Mouse (Mus musculus) midbrain, embryonic 16.5 days (tissue): ENCODE results near the gene Agtrap. TPM values are rescaled to one million over a fixed set of nuclear protein-coding genes. Genes with fewer than 3 reads are reported as not detected.

Experiments used
- ATAC-seq: fragments of 200-750 bp; cut with Nextera tagmentation; 2 replicates; pipeline ENCODE4 v1.8.0; 2017; ENCODE audit warnings: moderate TSS enrichment
- H3K27ac ChIP-seq: fragments of 300-500 bp; sonication (generic); 2 replicates; pipeline ENCODE4 v1.5.1; 2014; ENCODE audit warnings: mild to moderate bottlenecking, low read length, mixed read lengths
- H3K27me3 ChIP-seq: fragments of 300-500 bp; sonication (generic); 2 replicates; pipeline ENCODE4 v1.6.1; 2014; ENCODE audit warnings: low read depth, low read length, mixed read lengths; ENCODE audit not compliant: control insufficient read depth, insufficient read depth
- H3K36me3 ChIP-seq: fragments of 300-500 bp; sonication (generic); 2 replicates; pipeline ENCODE4 v1.6.1; 2014; ENCODE audit warnings: mild to moderate bottlenecking, low read length, moderate library complexity, mixed read lengths; ENCODE audit not compliant: control insufficient read depth, insufficient read depth
- H3K4me1 ChIP-seq: fragments of 300-500 bp; sonication (generic); 2 replicates; pipeline ENCODE4 v1.6.1; 2014; ENCODE audit warnings: mild to moderate bottlenecking, low read length, mixed read lengths; ENCODE audit not compliant: control insufficient read depth, insufficient read depth
- H3K4me2 ChIP-seq: fragments of 300-500 bp; sonication (generic); 2 replicates; pipeline ENCODE4 v1.6.1; 2014; ENCODE audit warnings: mild to moderate bottlenecking, low read length, mixed read lengths
- H3K4me3 ChIP-seq: fragments of 300-500 bp; sonication (generic); 2 replicates; pipeline ENCODE4 v1.5.1; 2014; ENCODE audit warnings: low read depth, mild to moderate bottlenecking, low read length, moderate library complexity, mixed read lengths
- H3K9ac ChIP-seq: fragments of 300-500 bp; sonication (generic); 2 replicates; pipeline ENCODE4 v1.6.1; 2014; ENCODE audit warnings: low read depth, low read length, mixed read lengths
- H3K9me3 ChIP-seq: fragments of 300-500 bp; sonication (generic); replicated peaks from 2 replicates; pipeline ENCODE4 v1.6.1; 2014; ENCODE audit warnings: mild to moderate bottlenecking, low read length, mixed read lengths; ENCODE audit not compliant: control insufficient read depth, poor library complexity, severe bottlenecking
- WGBS: fragments of 180-500 bp; shearing (Covaris S2); extraction: QIAGEN DNeasy Blood & Tissue Kit; methylation state at CpG from one replicate; pipeline ENCODE4 v1.1.7; 2014; 5-methylcytosine and 5-hydroxymethylcytosine counted together
- polyA plus RNA-seq: library from polyadenylated mRNA; unstranded; fragments of >200 nt; fragmentation: Nextera tagmentation; extraction: Ambion mirVana; gene quantifications from 2 replicates; pipeline ENCODE4 v1.2.1, GENCODE M21; 2015

The Agtrap gene
- polyA plus RNA-seq, 1 experiment from 2014 or later, result 7.7 TPM

- Histone ChIP-seq H3K27ac (peak overlapping the region; percentile 90), H3K9ac (peak overlapping the region; percentile 80), H3K4me1 (peaks cover 43% of the 10 kb centered on the region), H3K27me3 (no peaks in the 10 kb centered on the region), H3K4me2 (peak overlapping the region; percentile 85), H3K36me3 (peaks cover 2% of the 10 kb centered on the region), H3K9me3 (no peaks in the 10 kb centered on the region), H3K4me3 (peak overlapping the region; percentile 72)
- WGBS, result 16% methylated on average over 19 of the region's 19 CpGs
- ATAC-seq, result 0 out of 2 replicates have a peak, but pooled peaks have one; percentile 0
Observed at GRCm38 (mm10) chr4:148039254-148040028, 48.4 kb downstream of the Agtrap start.

GRCm38 (mm10) chr4:148038600-148039253 is 49.1 kb downstream of the Agtrap start, which contains the start of the genes Clcn6 and Mthfr:
TSS of gene Clcn6 (minus strand) at chr4:148038821.
TSS of gene Mthfr (plus strand) at chr4:148039077.
- ATAC-seq, result peak; percentile 92
- no peaks in the 10 kb centered on the region for H3K27me3 ChIP-seq
- peaks cover 2% of the 10 kb centered on the region; the same call in 1 of the 2 replicates for H3K36me3 ChIP-seq
- peak within 1 kb of the TSS; percentile 90 for H3K27ac ChIP-seq
- peaks cover 43% of the 10 kb centered on the region for H3K4me1 ChIP-seq
- peak within 1 kb of the TSS; percentile 80 for H3K9ac ChIP-seq
- H3K4me2 ChIP-seq, result peak within 1 kb of the TSS; percentile 85
- under 1% methylated on average over 52 of the region's 54 CpGs for WGBS
- no peaks in the 10 kb centered on the region for H3K9me3 ChIP-seq
- peak within 1 kb of the TSS; percentile 72 for H3K4me3 ChIP-seq

GRCm38 (mm10) chr4:148038079-148038599 is 49.7 kb downstream of the Agtrap start:
- Histone ChIP-seq H3K4me2 (peak overlapping the region; percentile 70), H3K27ac (peak overlapping the region; percentile 90), H3K9me3 (no peaks in the 10 kb centered on the region), H3K9ac (peak overlapping the region; percentile 80), H3K27me3 (no peaks in the 10 kb centered on the region), H3K4me1 (peaks cover 43% of the 10 kb centered on the region), H3K4me3 (peak overlapping the region; percentile 72), H3K36me3 (peaks cover 2% of the 10 kb centered on the region; the same call in 1 of the 2 replicates)
- 6% methylated on average over 26 of the region's 26 CpGs for WGBS
- ATAC-seq, result no peak

DNA sequence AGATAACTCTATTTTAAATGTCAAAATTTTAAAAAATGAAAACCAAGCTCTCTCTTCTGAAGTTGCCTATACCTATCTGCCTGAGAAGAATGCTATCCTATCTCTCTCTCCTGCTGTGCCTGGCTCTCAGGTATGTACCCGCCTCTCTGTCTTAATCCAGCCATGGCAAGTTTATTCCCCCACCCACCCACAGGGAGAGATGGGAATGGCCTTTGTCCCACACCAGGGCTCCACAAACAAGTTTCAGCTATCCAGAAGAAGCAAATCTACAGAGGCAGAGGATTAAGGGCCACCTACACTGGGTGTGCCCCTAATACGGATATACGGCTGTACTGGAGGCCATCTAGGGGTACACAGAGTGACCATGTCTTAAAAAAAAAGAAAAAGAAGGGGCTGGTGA is 52.4 kb downstream of the Agtrap start:
- Histone ChIP-seq H3K27me3 (no peaks in the 10 kb centered on the region), H3K36me3 (peaks cover 2% of the 10 kb centered on the region; the same call in 1 of the 2 replicates), H3K27ac (no peak overlapping the region), H3K4me2 (no peak overlapping the region), H3K9me3 (no peaks in the 10 kb centered on the region), H3K4me3 (no peak overlapping the region), H3K9ac (no peak overlapping the region), H3K4me1 (peaks cover 19% of the 10 kb centered on the region)
- 86% methylated on average over 3 of the region's 3 CpGs for WGBS
- no peak for ATAC-seq

GRCm38 (mm10) chr4:148033858-148034410 is 53.9 kb downstream of the Agtrap start:
- Histone ChIP-seq H3K4me1 (peaks cover 9% of the 10 kb centered on the region), H3K27ac (no peak overlapping the region), H3K9ac (no peak overlapping the region), H3K4me2 (no peak overlapping the region), H3K9me3 (no peaks in the 10 kb centered on the region), H3K36me3 (peaks cover 2% of the 10 kb centered on the region; the same call in 1 of the 2 replicates), H3K27me3 (no peaks in the 10 kb centered on the region), H3K4me3 (no peak overlapping the region)
- 63% methylated on average over 7 of the region's 7 CpGs for WGBS
- no peak for ATAC-seq

DNA sequence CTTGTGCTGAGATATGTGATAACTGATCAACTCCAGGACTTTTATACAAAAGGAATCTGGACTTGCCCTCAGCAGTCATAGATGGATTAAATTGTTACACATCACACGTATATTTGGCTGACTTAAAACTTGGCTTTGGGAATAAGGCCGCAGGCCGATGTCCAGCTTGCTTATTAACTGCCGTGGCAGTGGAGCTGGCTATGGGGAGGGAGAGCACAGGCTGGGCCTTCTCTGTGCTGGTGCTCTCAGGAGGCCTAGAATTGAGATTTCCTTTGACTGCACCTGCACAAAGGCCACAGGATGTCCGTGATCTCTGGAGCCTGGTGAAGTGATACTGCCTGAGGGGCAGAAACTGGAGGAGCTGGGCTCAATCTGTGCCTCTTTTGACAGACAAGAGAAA is 57.3 kb downstream of the Agtrap start:
- Histone ChIP-seq H3K36me3 (peaks cover 10% of the 10 kb centered on the region; the same call in 1 of the 2 replicates), H3K27ac (no peak overlapping the region), H3K9me3 (no peaks in the 10 kb centered on the region), H3K27me3 (no peaks in the 10 kb centered on the region), H3K4me2 (no peak overlapping the region), H3K4me1 (no peaks in the 10 kb centered on the region; the same call in 1 of the 2 replicates), H3K4me3 (no peak overlapping the region), H3K9ac (no peak overlapping the region)
- 84% methylated on average over 5 of the region's 5 CpGs for WGBS
- no peak for ATAC-seq

DNA sequence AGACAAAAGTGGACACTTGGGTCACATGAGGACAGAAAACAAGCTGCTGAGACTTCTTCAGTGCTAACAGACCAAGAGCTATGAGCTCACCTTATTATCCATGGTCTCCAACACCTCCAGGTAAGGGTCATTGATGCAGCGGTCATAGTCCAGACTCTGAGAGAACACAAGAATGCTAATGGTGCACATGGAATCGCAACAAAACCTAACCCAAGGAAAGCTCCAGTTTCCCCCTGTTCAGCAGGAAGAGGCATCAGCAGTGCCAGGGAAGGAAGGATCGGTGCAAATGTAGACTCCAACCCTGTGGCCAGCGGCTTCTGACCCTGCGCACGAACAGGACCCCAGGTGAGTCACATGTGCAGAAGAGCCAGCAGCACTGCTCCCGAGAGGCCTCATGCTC is 58.5 kb downstream of the Agtrap start:
- Histone ChIP-seq H3K4me3 (no peak overlapping the region), H3K9ac (no peak overlapping the region), H3K27ac (no peak overlapping the region), H3K4me2 (no peak overlapping the region), H3K4me1 (no peaks in the 10 kb centered on the region; the same call in 1 of the 2 replicates), H3K36me3 (peaks cover 19% of the 10 kb centered on the region), H3K27me3 (no peaks in the 10 kb centered on the region), H3K9me3 (no peaks in the 10 kb centered on the region)
- ATAC-seq, result no peak
- 94% methylated on average over 7 of the region's 7 CpGs for whole genome bisulfite sequencing
